15 mouse cellular contexts compared by ENCODE assay signal in genomic region chr14:35097166-35097565, GRCm38 (mm10).
"Had no signal": no experiment of that assay in that cellular context is flagged by ENCODE, and none has a peak within 500 bp of the region (broad histone marks: within the 10 kb centered on the region; RNA-seq: fewer than 3 reads in every experiment).

No protein-coding gene starts in this region.

- ATAC-seq: intestine, postnatal 0 days; liver, embryonic 12.5 days; midbrain, embryonic 13.5 days; midbrain, embryonic 16.5 days had no signal

- DNase-seq: kidney, adult 2 months; kidney, postnatal 25 days; liver; lung, adult 18-20 months; lung, postnatal 10 days; lung, postnatal 36 days; retina, postnatal 1 day; right cerebral cortex, postnatal 14 days; thymus, adult 2 months; thymus, postnatal 14 days; thymus, postnatal 4 days had no signal
